Mouse (Mus musculus): Measurements from ENCODE around the gene Rom1.
A peak's percentile ranks its signal among the peaks of the same experiment; 100 is the strongest.
"Not testable (repeated sequence)": the region's sequence is repeated elsewhere in the genome, so short reads cannot be mapped to it uniquely, and the experiment has no call there.

Rom1 gene

GRCm38 (mm10) chr19:8897211-8897864 lies 31.8 kb downstream of the Rom1 start:
- DNase-seq (ENCODE audit: low spot score) = not testable (repeated sequence)

- not testable (repeated sequence) for DNase-seq (ENCODE audit: low spot score)
These were observed 32.9 kb downstream of the Rom1 start for GRCm38 (mm10) chr19:8896231-8896630.

GRCm38 (mm10) chr19:8895397-8895960 lies 33.7 kb downstream of the Rom1 start:
- no peak for DNase-seq (ENCODE audit: low spot score)

GRCm38 (mm10) chr19:8892829-8893766 lies 36.1 kb downstream of the Rom1 start, which contains the start of gene Ints5:
Gene Ints5, plus strand, starts transcription at chr19:8893005.
- peak; percentile 55 for DNase-seq (ENCODE audit: low spot score)

- peak; percentile 87 for DNase-seq (ENCODE audit: low spot score)
These were observed 40.4 kb downstream of the Rom1 start, which contains the start of the genes 1810009A15Rik and Gm49416 for GRCm38 (mm10) chr19:8888511-8889385. Gene 1810009A15Rik, plus strand, starts transcription at chr19:8888853. Gene Gm49416, plus strand, starts transcription at chr19:8888926.

- DNase-seq (ENCODE audit: low spot score) = no peak
These were observed 41.3 kb downstream of the Rom1 start for GRCm38 (mm10) chr19:8887585-8888463.

GRCm38 (mm10) chr19:8886916-8887584 lies 42.1 kb downstream of the Rom1 start:
- no peak for DNase-seq (ENCODE audit: low spot score)

- DNase-seq (ENCODE audit: low spot score) = no peak
These were observed 45.5 kb downstream of the Rom1 start, which contains the start of the genes Lbhd1 and Gm49403 for GRCm38 (mm10) chr19:8883616-8884015. Gene Lbhd1, plus strand, starts transcription at chr19:8883732. Gene Gm49403, plus strand, starts transcription at chr19:8883930.

- no peak for DNase-seq (ENCODE audit: low spot score)
These were observed 48.1 kb downstream of the Rom1 start for GRCm38 (mm10) chr19:8881034-8881392.

- DNase-seq (ENCODE audit: low spot score) = peak; percentile 83
These were observed 48.7 kb downstream of the Rom1 start, which contains the start of gene Uqcc3 for GRCm38 (mm10) chr19:8880311-8881033. Gene Uqcc3, minus strand, starts transcription at chr19:8880923.
